27 mouse cellular contexts compared by ENCODE assay signal in the genomic region with DNA sequence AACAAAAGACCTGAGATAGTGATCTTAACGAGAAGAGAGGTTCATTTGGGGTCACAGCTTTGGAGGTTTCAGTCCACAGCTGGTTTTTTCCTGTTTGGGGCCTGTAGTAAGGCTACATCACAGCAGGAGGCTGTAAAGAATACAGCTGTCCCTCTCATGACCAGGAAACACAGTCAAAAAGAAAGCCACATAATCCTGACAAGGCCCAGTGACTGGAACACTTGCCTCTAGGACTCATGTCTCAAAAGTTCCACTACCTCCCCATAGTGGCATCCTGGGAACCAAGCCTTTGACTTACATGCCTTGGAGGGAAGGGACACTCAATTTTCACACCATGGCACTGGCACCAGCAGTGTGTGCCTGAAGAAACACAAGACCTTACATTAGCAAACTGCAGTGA.
"Had no signal": no experiment of that assay in that cellular context is flagged by ENCODE, and none has a peak within 500 bp of the region (broad histone marks: within the 10 kb centered on the region; RNA-seq: fewer than 3 reads in every experiment).

No protein-coding gene starts in this region.

- ATAC-seq: forebrain, embryonic 13.5 days; forebrain, embryonic 14.5 days; forebrain, embryonic 15.5 days; forebrain, embryonic 16.5 days; forebrain, postnatal 0 days had no signal

- H3K4me3 ChIP-seq: embryonic facial prominence, embryonic 10.5 days; embryonic facial prominence, embryonic 12.5 days; embryonic facial prominence, embryonic 13.5 days; embryonic facial prominence, embryonic 15.5 days; erythroblast, embryonic 14.5 days; forebrain, embryonic 10.5 days; forebrain, embryonic 12.5 days; forebrain, embryonic 13.5 days; forebrain, embryonic 15.5 days; gastrocnemius, adult 2 months; heart, adult 2 months had no signal

- H3K9ac ChIP-seq: embryonic facial prominence, embryonic 12.5 days; embryonic facial prominence, embryonic 13.5 days; embryonic facial prominence, embryonic 15.5 days; forebrain, embryonic 12.5 days; forebrain, embryonic 13.5 days; forebrain, embryonic 15.5 days; forebrain, postnatal 0 days had no signal

- H3K36me3 ChIP-seq: embryonic facial prominence, embryonic 10.5 days; embryonic facial prominence, embryonic 12.5 days; embryonic facial prominence, embryonic 13.5 days; embryonic facial prominence, embryonic 15.5 days; forebrain, embryonic 10.5 days; forebrain, embryonic 12.5 days; forebrain, embryonic 15.5 days had no signal

- H3K27ac ChIP-seq: embryonic facial prominence, embryonic 10.5 days; embryonic facial prominence, embryonic 12.5 days; embryonic facial prominence, embryonic 13.5 days; embryonic facial prominence, embryonic 15.5 days; forebrain, embryonic 10.5 days; forebrain, embryonic 12.5 days; forebrain, embryonic 13.5 days; forebrain, embryonic 15.5 days; gastrocnemius, adult 2 months; heart, adult 2 months had no signal

- H3K9me3 ChIP-seq: embryonic facial prominence, embryonic 10.5 days; embryonic facial prominence, embryonic 12.5 days; embryonic facial prominence, embryonic 13.5 days; embryonic facial prominence, embryonic 15.5 days; forebrain, embryonic 10.5 days; forebrain, embryonic 12.5 days; forebrain, embryonic 13.5 days; forebrain, embryonic 15.5 days had no signal

- DNase-seq: cerebellum, adult 9-10 months; cerebellum, adult 9-11 months; cerebellum, postnatal 10 days; cerebellum, postnatal 14 days; cerebellum, postnatal 25 days; cerebellum, postnatal 36 days; embryo, embryonic 11 days; forebrain, postnatal 0 days; gastrocnemius, adult 2 months; gastrocnemius, postnatal 10 days; gastrocnemius, postnatal 14 days; gastrocnemius, postnatal 25 days; gastrocnemius, postnatal 36 days; heart, adult 11 months; heart, adult 18-20 months; heart, adult 2 months had no signal

- H3K27me3 ChIP-seq: embryonic facial prominence, embryonic 12.5 days; embryonic facial prominence, embryonic 13.5 days; embryonic facial prominence, embryonic 15.5 days; forebrain, embryonic 13.5 days; forebrain, embryonic 15.5 days had no signal

- H3K4me2 ChIP-seq: embryonic facial prominence, embryonic 12.5 days; embryonic facial prominence, embryonic 13.5 days; embryonic facial prominence, embryonic 15.5 days; forebrain, embryonic 12.5 days; forebrain, embryonic 13.5 days; forebrain, embryonic 15.5 days had no signal
